Mouse (Mus musculus) testis, adult 2 months (tissue): ENCODE results near the gene Tnn.

Source experiments
- CTCF ChIP-seq: fragments of 200-500 bp; IDR thresholded peaks from 2 replicates; pipeline ENCODE4 v1.5.1; 2012; ENCODE audit warnings: low read depth, mild to moderate bottlenecking, inconsistent platforms, low read length, moderate library complexity; ENCODE audit not compliant: control insufficient read depth, insufficient read depth, insufficient replicate concordance
- POLR2A ChIP-seq: fragments of 200-500 bp; IDR thresholded peaks from 2 replicates; pipeline ENCODE4 v1.6.1; 2012; ENCODE audit warnings: low read depth, mild to moderate bottlenecking, inconsistent platforms, low read length, moderate library complexity; ENCODE audit not compliant: control insufficient read depth

GRCm38 (mm10) chr1:160145606-160146005, 7.8 kb downstream of the Tnn start:
- TF ChIP-seq CTCF (no peak), POLR2A (no peak)
